ENCODE assay signal across 16 mouse cellular contexts in the genomic region with DNA sequence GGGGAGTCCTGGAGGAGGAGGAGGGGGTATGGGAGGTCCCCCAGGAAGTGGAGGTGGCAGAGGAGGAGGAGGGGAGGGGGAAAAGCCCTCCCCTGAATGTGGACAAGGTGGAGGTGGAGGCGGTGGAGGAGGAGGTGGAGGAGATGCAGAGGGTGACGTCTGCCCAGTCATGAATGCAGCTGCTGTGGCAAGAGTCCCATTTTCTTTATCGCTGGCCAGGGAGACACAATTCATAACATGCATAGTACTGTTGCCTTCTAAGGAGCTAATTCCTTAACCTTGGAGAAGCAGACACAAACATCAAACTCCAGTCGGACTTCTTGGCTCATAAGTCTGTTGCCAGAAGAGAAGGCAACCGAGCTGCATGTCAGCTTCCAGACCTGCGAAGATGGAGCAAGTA.
"Had no signal": no experiment of that assay in that cellular context is flagged by ENCODE, and none has a peak within 500 bp of the region (broad histone marks: within the 10 kb centered on the region; RNA-seq: fewer than 3 reads in every experiment).

No protein-coding gene starts in this region.

- H3K9me3 ChIP-seq: kidney, embryonic 15.5 days; limb, embryonic 10.5 days; midbrain, embryonic 15.5 days; neural tube, embryonic 12.5 days had no signal

- ATAC-seq: hindbrain, postnatal 0 days; midbrain, embryonic 15.5 days had no signal

- H3K4me2 ChIP-seq: kidney, embryonic 15.5 days; midbrain, embryonic 11.5 days; midbrain, embryonic 15.5 days; neural tube, embryonic 12.5 days had no signal

- H3K36me3 ChIP-seq: kidney, embryonic 15.5 days; limb, embryonic 10.5 days; midbrain, embryonic 15.5 days; neural tube, embryonic 12.5 days had no signal

- DNase-seq: kidney, adult 2 months; kidney, postnatal 14 days; lung, adult 2 months; lung, postnatal 10 days; right cerebral cortex, postnatal 4 days; spleen, adult 18-20 months; thymus, postnatal 36 days had no signal

- H3K27ac ChIP-seq: hindbrain, postnatal 0 days; kidney, embryonic 15.5 days; left cerebral cortex, adult 2 months; limb, embryonic 10.5 days; macrophage; midbrain, embryonic 15.5 days; neural tube, embryonic 12.5 days had no signal

- H3K4me3 ChIP-seq: kidney, embryonic 15.5 days; left cerebral cortex, adult 2 months; limb, embryonic 10.5 days; megakaryocyte, embryonic 14.5 days; midbrain, embryonic 15.5 days; neural tube, embryonic 12.5 days had no signal

- H3K9ac ChIP-seq: kidney, embryonic 15.5 days; midbrain, embryonic 15.5 days; neural tube, embryonic 12.5 days had no signal
